Mouse (Mus musculus) liver, postnatal 0 days (tissue): ENCODE results near the gene Csnk2a2.

ENCODE experiments used
- CTCF ChIP-seq: sonication (generic); IDR thresholded peaks from 2 replicates; pipeline ENCODE4 v1.5.1; 2016; ENCODE audit warnings: antibody characterized with exemption, low read depth
- EP300 ChIP-seq: IDR thresholded peaks from 2 replicates; pipeline ENCODE4 v1.6.1; 2016; ENCODE audit warnings: antibody characterized with exemption, low read depth, mild to moderate bottlenecking

DNA sequence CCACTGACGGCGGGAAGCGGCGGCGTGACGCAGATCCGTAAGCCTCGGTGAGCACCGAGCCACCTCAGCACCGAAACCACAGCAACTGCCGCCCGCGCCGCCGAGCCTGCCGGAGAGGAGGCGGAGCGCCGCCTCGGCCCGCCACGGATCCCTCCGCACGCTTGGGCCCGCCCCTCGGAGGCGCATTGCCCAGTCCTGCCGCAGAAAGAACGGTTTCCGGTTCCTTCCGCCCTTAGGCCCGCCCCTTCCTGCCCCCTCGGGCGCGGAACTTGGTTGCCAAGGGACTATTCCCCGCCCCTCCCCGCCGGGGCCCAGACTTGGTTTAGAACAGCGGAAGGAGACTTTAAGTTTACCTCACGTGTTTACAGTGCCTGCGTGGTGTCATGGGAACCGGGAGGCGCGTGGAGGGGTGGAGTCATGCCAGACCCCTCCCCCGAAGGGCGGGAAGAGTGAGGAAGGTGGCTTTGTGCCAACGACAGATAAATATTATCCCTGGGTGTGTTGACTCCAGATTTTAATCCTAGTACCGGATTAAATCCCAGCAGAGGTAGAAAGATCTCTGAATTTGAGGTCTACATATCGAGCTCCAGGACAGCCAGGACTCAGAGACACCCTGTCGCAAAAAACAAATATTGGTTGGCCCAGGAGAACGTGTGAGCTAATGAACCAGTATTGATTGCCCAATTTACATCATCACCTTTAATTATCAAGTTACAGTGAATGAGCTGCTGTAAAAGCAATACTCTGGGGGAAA is 55.0 kb downstream of the Csnk2a2 start, which contains the start of gene Cfap20:
- TF ChIP-seq CTCF (no peak), EP300 (peak; percentile 43)
